Mouse (Mus musculus): ENCODE results near the gene Zdhhc18.

GRCm38 (mm10) chr4:133624830-133625229 is 25.1 kb downstream of the Zdhhc18 start:
- TF ChIP-seq CTCF (IDR thresholded peaks at IDR 0.05): no peak
- no peak for TF ChIP-seq EP300 (IDR thresholded peaks at IDR 0.05)
